Mouse (Mus musculus) liver, embryonic 14.5 days (tissue): ENCODE results near the gene Hoxa3.

Experiments
- CTCF ChIP-seq: IDR thresholded peaks from 2 replicates; pipeline ENCODE4 v1.5.1; 2016; ENCODE audit warnings: antibody characterized with exemption, low read depth, control low read depth
- EP300 ChIP-seq: IDR thresholded peaks from 2 replicates; pipeline ENCODE4 v1.6.1; 2016; ENCODE audit warnings: antibody characterized with exemption, low read depth

DNA sequence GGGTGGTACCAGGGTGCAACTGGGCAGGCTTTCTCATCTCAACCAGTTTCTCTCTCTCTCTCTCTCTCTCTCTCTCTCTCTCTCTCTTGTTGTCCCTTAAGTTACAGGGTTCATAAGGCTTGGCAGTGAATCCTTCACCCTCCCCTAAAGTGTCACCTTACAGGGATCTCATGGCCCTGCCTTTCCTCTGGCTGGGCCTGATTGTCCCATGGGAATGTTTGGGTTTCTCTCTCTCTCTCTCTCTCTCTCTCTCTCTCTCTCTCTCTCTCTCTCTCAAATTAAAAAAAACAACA is 5.5 kb downstream of the Hoxa3 start:
- TF ChIP-seq CTCF (no peak), EP300 (no peak)
